Mouse (Mus musculus) kidney, embryonic 14.5 days (tissue): ENCODE results near the gene Aldh9a1. TPM values are rescaled to one million over a fixed set of nuclear protein-coding genes. Genes with fewer than 3 reads are reported as not detected.

Experiments
- microRNA-seq: library from miRNA; unstranded; fragments of <30 nt; microRNA quantifications from one replicate; pipeline ENCODE4, GENCODE M21; 2016
- polyA plus RNA-seq: library from polyadenylated mRNA; unstranded; fragments of >200 nt; fragmentation: Nextera tagmentation; extraction: Ambion mirVana; gene quantifications from 2 replicates; pipeline ENCODE4 v1.2.1, GENCODE M21; 2014

Gene Aldh9a1
- polyA plus RNA-seq, 1 experiment from 2014 or later: 46.6 TPM

Small RNA genes lying within 50 kb of the gene (microRNA-seq; reads per million reads assigned to microRNA genes)
- 0.84 reads per million for gene Gm25911

Other genes starting within 250 kb of the Aldh9a1 start
- 103 and 104 TPM in 2 replicates for gene Uck2, start 64.7 kb upstream of the Aldh9a1 start, polyA plus RNA-seq
- gene Tmco1, start 41.6 kb upstream of the Aldh9a1 start, polyA plus RNA-seq: 86.5 and 121 TPM in 2 replicates
- gene Mgst3, start 43.9 kb downstream of the Aldh9a1 start, polyA plus RNA-seq: 41.6 and 46.7 TPM in 2 replicates
- gene Lrrc52, start 116.8 kb downstream of the Aldh9a1 start, polyA plus RNA-seq: not detected in 2 replicates
- 2.0 and 3.2 TPM in 2 replicates for gene Rxrg, start 248.4 kb downstream of the Aldh9a1 start, polyA plus RNA-seq